7 mouse cellular contexts compared by ENCODE assay signal in genomic region chr2:142900120-142900861, GRCm38 (mm10). TPM values are rescaled to one million over a fixed set of nuclear protein-coding genes. Genes with fewer than 3 reads are reported as not detected.
A peak's percentile ranks its signal among the peaks of the same experiment; 100 is the strongest.
DNase-seq lines count a peak whose midpoint lies in the region; ATAC-seq and TF ChIP-seq lines count a peak whose summit lies in the region.

No protein-coding gene starts in this region.

- peak; percentile 11 for DNase-seq in thymus, adult 2 months
- no peak for DNase-seq in thymus, postnatal 10 days (ENCODE audit: low spot score in 2 of 2)
- DNase-seq in embryonic facial prominence, embryonic 14.5 days (ENCODE audit: low spot score): no peak
- no peak for DNase-seq in left cerebral cortex, postnatal 25 days (ENCODE audit: low spot score in 2 of 2)
- DNase-seq in testis, postnatal 10 days (ENCODE audit: low spot score): no peak

- no peak overlapping the region for H3K27ac ChIP-seq in thymus, adult 2 months (ENCODE audit: control insufficient read depth, insufficient read depth, low read length)
- no peak overlapping the region for H3K27ac ChIP-seq in embryonic facial prominence, embryonic 14.5 days (replicated peaks; ENCODE audit: low read depth, low read length)
- no peak overlapping the region for H3K27ac ChIP-seq in limb, embryonic 12.5 days
- H3K27ac ChIP-seq in stomach, embryonic 15.5 days: 0 out of 2 replicates have a peak overlapping the region, but pooled peaks have one; percentile 72

- ATAC-seq in embryonic facial prominence, embryonic 14.5 days (ENCODE audit: low read depth): no peak
- no peak for ATAC-seq in limb, embryonic 12.5 days (ENCODE audit: insufficient number of reproducible peaks, insufficient read depth, low FRiP score, low TSS enrichment, low read depth)
- no peak for ATAC-seq in stomach, embryonic 15.5 days (ENCODE audit: insufficient read depth, low FRiP score, low read depth)

- 13% methylated on average over 10 of the region's 10 CpGs for WGBS in thymus, adult 2 months
- 42% methylated on average over 10 of the region's 10 CpGs for WGBS in embryonic facial prominence, embryonic 14.5 days
- 52% methylated on average over 10 of the region's 10 CpGs for WGBS in limb, embryonic 12.5 days
- 35% methylated on average over 10 of the region's 10 CpGs for WGBS in stomach, embryonic 15.5 days

- intact Hi-C loops in left cerebral cortex, postnatal 25 days (cut with DNase I): loop anchor here (5.0 kb wide), 1 partner anchor 162 kb away; the partner anchor contains the start of gene Snrpb2

- H3K9ac ChIP-seq in embryonic facial prominence, embryonic 14.5 days (ENCODE audit: low read depth, low read length): peak overlapping the region; percentile 83
- H3K9ac ChIP-seq in limb, embryonic 12.5 days (replicated peaks): peak overlapping the region; percentile 81; the same call in 1 of the 2 replicates
- H3K9ac ChIP-seq in stomach, embryonic 15.5 days: peak overlapping the region; percentile 65; the same call in 1 of the 2 replicates

- no peak for TF ChIP-seq CTCF in thymus, adult 2 months (IDR thresholded peaks at IDR 0.05; ENCODE audit: borderline replicate concordance, control insufficient read depth, extremely low read depth, insufficient read depth, low read length, poor library complexity)

- peaks cover 9% of the 10 kb centered on the region for H3K4me1 ChIP-seq in thymus, adult 2 months (replicated peaks; ENCODE audit: control insufficient read depth, insufficient read depth, low read length)
- H3K4me1 ChIP-seq in embryonic facial prominence, embryonic 14.5 days (ENCODE audit: control insufficient read depth, insufficient read depth, low read length): peaks cover 10% of the 10 kb centered on the region
- H3K4me1 ChIP-seq in limb, embryonic 12.5 days (replicated peaks): peaks cover 14% of the 10 kb centered on the region
- H3K4me1 ChIP-seq in stomach, embryonic 15.5 days: peaks cover 4% of the 10 kb centered on the region

- H3K36me3 ChIP-seq in thymus, adult 2 months (ENCODE audit: control insufficient read depth, insufficient read depth, low read length): no peaks in the 10 kb centered on the region
- H3K36me3 ChIP-seq in embryonic facial prominence, embryonic 14.5 days (ENCODE audit: control insufficient read depth, insufficient read depth, low read length): no peaks in the 10 kb centered on the region
- no peaks in the 10 kb centered on the region for H3K36me3 ChIP-seq in limb, embryonic 12.5 days
- no peaks in the 10 kb centered on the region for H3K36me3 ChIP-seq in stomach, embryonic 15.5 days

- no peak for TF ChIP-seq POLR2A in thymus, adult 2 months (IDR thresholded peaks at IDR 0.05; ENCODE audit: control insufficient read depth, extremely low read depth, insufficient read depth, low read length, poor library complexity)

- peak overlapping the region; percentile 82 for H3K4me2 ChIP-seq in embryonic facial prominence, embryonic 14.5 days (ENCODE audit: low read depth, low read length)
- H3K4me2 ChIP-seq in limb, embryonic 12.5 days: peak overlapping the region; percentile 65
- H3K4me2 ChIP-seq in stomach, embryonic 15.5 days: peak overlapping the region; percentile 77

- H3K27me3 ChIP-seq in thymus, adult 2 months (ENCODE audit: control insufficient read depth, insufficient read depth, low read length): no peaks in the 10 kb centered on the region
- no peaks in the 10 kb centered on the region for H3K27me3 ChIP-seq in embryonic facial prominence, embryonic 14.5 days (replicated peaks; ENCODE audit: control insufficient read depth, insufficient read depth, low read length)
- H3K27me3 ChIP-seq in limb, embryonic 12.5 days: no peaks in the 10 kb centered on the region
- no peaks in the 10 kb centered on the region for H3K27me3 ChIP-seq in stomach, embryonic 15.5 days (replicated peaks)

- H3K4me3 ChIP-seq in thymus, adult 2 months (ENCODE audit: control insufficient read depth, insufficient read depth, low read length): no peak overlapping the region
- peak overlapping the region; percentile 85 for H3K4me3 ChIP-seq in embryonic facial prominence, embryonic 14.5 days (ENCODE audit: low read depth, low read length)
- H3K4me3 ChIP-seq in limb, embryonic 12.5 days (replicated peaks): peak overlapping the region; percentile 72
- H3K4me3 ChIP-seq in stomach, embryonic 15.5 days (replicated peaks): peak overlapping the region; percentile 75

- no peaks in the 10 kb centered on the region for H3K9me3 ChIP-seq in embryonic facial prominence, embryonic 14.5 days (ENCODE audit: control insufficient read depth, low read length)
- H3K9me3 ChIP-seq in limb, embryonic 12.5 days: no peaks in the 10 kb centered on the region
- no peaks in the 10 kb centered on the region for H3K9me3 ChIP-seq in stomach, embryonic 15.5 days

RNA-seq across cellular contexts. Expression of gene Kif16b, which starts 1.0 kb away (rescaled TPM):
- polyA plus RNA-seq in thymus, adult 2 months (2012; rRNA removed): 8.6 and 9.5 TPM in 2 replicates
- 10.6 and 10.9 TPM in 2 replicates for polyA plus RNA-seq in embryonic facial prominence, embryonic 14.5 days (2014; fragmentation: Nextera tagmentation; extraction: Ambion mirVana)
- polyA plus RNA-seq in limb, embryonic 12.5 days (2016; fragmentation: Nextera tagmentation; extraction: Ambion mirVana): 14.7 and 16.4 TPM in 2 replicates
- polyA plus RNA-seq in stomach, embryonic 15.5 days (2015; fragmentation: Nextera tagmentation; extraction: Ambion mirVana): 12.5 and 13.4 TPM in 2 replicates
- total RNA-seq in left cerebral cortex, postnatal 25 days (2021): 10 to 100 TPM; 10.2 to 12.7 TPM
